Mouse (Mus musculus) right cerebral cortex, postnatal 14 days (tissue): ENCODE measurements at regions not wholly inside any gene's neighbourhood (a gene's known extent, or its start where the extent isn't known, plus 50 kb on each side); places are given as distances from the start of the nearest gene placed in this dataset.

ENCODE experiments used
- DNase-seq: peaks from one replicate; pipeline ENCODE4 v3.0.0; 2022

DNA sequence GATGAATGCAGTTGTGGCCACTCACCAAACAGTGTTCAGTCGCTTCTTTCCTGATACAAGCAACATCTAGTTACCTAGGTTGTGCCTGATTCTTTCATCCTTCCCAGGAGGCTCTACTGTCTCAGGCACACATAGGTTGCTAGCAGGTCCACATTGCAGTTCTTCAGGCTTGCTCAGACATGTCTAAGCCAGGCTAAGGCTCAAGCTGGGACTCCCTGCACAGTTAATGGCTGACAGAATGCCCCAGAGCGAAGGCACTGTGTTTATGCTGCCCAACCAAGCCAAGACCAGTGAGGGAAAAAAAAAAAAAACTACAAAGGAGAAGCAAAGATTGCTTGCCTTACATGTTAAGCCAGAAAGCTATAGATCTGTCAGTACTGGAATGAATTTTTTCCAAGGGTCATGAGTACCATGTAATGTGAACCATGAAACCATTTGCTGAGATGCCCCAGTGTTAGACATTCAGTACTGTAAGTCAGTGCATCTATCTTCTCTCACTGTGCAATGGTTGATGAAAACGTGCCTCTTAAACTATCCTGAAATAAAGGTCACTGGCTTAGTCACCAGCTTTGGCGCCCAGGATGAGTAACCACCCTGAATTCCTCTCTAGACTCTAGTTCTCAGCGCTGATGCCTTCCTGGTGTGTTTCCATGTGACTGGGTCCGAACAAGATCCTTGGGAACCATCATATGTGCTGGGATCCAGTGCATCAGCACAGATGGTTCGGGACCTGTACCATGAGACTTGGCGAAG lies 152.8 kb upstream of the Zfp703 start:
- DNase-seq, result no peak

GRCm38 (mm10) chr8:26828311-26828909 lies 148.7 kb upstream of the Zfp703 start:
- no peak for DNase-seq

DNA sequence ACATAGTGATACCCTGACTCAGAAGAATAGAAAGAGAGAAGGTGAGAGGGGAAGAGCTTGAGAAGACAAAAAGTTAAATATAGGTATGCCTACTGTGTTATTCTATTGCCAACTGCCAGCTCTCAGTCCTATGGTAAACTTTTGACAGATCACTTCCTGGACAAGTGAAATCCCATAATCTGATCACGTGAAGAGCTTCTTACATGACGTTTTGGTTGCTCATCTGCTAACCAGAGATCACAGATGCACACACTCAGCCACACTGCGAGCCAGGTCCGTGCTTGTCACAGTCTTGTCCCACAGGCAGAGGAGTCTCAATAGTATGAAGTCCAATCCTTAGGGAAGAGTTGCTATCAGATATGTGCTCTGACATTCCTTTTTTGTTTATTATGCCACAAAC lies 147.8 kb upstream of the Zfp703 start:
- no peak for DNase-seq

DNA sequence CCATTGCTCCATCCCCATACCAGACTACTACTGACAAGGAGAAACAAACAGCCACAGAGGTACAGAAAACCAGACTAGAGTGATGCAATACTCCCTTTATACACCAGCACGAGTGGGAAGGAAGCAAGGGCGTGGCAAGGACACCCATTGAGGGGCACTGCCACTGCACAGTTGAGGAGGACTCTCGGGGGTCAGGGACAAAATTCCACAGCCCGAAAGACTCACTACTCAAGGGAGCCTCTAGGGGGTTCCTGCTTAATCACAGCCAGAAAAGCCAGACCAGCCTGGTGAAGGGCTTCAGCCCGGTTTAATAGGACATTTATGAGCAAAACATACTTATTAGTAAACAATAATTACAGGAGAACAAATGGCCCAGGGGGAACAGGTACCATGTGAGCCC lies 146.0 kb upstream of the Zfp703 start:
- no peak for DNase-seq

DNA sequence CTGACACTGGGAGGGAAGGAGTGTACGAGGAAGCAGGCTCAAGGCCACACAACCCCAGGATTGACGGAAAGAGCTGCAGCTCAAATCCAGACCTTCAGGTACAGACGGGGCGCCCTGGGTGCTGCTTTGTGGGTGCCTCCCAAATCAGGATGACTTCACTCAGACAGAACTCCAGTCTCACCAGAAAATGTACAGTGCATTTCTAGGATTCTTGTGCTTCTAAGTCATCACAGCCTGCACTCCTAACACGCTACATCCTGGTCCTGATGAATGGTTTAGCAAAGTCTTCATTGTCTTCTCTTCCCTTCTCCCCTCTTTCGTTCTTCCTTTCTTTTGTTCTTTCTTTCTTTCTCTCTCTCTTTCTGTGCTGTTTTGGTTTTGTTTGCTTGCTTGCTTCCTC lies 145.3 kb upstream of the Zfp703 start:
- no peak for DNase-seq

GRCm38 (mm10) chr8:26832546-26832945 lies 144.6 kb upstream of the Zfp703 start:
- DNase-seq, result no peak

- DNase-seq, result no peak
Observed at GRCm38 (mm10) chr8:26833297-26833696, 143.8 kb upstream of the Zfp703 start.

DNA sequence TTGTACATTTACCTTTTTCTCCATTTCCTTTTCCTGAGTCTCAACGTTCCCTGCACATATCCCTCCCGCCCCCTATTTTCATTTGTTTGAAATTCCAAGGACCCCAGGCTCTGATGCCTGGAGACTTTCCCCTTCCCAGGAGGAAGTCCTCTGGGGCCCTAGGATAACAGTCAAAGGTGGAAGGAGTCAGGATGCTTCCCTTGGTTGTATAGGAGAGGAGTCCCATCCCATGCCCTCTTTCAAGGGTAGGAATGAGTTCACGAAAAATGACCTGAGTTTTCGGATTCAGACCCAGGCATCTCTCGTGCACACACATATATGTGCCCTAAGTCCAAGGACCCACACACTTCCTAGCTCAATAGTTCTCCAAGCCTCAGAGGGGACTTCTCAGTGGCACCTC lies 143.3 kb upstream of the Zfp703 start:
- DNase-seq, result no peak

DNA sequence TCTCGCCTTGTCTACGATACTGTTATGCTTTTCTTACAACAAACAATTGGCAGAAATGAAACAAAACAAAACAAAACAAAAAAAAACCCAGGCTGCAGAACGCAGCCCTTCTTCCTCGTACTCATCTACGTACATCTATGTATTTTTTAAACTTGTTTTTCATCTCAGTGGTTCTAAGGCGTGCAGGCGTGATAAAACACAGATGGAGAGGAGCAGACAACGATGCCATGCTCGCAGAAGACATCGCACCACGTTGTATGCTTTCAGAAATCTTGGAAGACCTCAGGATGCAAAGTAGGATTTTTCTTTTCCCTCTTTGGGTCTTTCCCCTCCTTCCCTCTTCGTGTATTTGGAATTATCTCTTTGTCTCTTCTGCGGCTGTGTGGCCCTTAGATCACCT lies 142.5 kb upstream of the Zfp703 start:
- no peak for DNase-seq

DNA sequence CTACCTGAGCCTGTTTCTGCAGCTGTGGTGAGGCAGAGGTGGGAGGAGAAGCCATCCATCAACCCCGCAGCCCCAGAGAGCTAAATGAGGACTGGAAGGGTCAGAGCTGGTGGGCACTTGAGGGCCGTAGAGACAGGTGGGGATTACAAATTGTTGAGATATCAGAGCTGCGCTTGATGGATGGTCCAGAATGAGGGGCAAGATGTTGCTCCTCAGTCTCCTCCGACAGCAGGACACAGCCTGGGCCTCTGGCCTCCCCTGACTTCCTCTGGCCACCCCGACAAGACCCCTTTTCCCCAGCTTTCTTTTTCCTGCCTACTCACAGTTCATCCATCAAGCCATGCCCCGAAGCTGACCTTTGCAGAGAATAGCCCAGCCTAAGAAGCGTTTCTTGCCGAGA lies 142.0 kb upstream of the Zfp703 start:
- no peak for DNase-seq

DNA sequence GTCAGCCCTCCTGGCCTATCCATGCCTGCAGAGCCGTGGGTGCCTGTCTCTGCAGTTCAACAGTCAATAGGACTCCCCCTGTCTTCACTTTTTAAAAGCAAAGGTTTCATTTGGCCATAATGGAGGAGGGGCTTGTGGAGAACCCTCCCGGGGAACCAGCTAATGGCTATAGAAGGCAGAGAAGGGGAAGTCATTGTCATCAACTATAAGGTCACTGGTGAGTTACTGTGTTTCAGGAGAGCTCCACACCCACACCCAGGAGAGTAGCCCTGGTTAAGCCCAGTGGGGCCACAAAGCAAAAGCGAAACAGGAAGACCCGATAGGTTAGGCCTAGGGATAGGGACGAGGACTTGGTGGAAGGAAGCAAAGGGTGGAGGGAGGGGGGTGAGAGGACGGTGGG lies 141.5 kb upstream of the Zfp703 start:
- DNase-seq, result no peak

- no peak for DNase-seq
Observed at GRCm38 (mm10) chr8:26836552-26836951, 140.6 kb upstream of the Zfp703 start.

DNA sequence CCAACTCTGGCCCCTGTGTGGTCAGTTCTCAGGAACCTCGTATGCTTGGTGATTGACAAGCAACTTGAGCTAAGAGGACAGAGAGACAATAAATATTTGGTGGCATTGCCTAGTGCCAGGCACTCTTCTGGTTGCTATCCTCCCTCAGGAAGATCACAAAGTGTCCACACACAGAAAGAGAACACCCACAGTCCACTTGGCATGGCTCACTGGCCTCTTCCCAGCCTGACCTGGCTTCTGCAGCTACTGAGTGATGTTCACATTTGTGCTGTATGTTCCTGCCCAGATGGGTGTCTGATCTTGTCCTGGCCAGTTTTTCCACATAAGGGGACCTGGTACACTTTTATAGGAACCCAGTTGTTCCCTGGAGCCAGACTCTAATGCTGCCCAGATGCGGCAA lies 136.8 kb upstream of the Zfp703 start:
- DNase-seq, result no peak

- no peak for DNase-seq
Observed at GRCm38 (mm10) chr8:26840745-26841680, 136.1 kb upstream of the Zfp703 start.

GRCm38 (mm10) chr8:26843714-26844113 lies 133.4 kb upstream of the Zfp703 start:
- no peak for DNase-seq

- no peak for DNase-seq
Observed at GRCm38 (mm10) chr8:26844132-26844808, 132.9 kb upstream of the Zfp703 start.

GRCm38 (mm10) chr8:26844809-26845143 lies 132.3 kb upstream of the Zfp703 start:
- no peak for DNase-seq

DNA sequence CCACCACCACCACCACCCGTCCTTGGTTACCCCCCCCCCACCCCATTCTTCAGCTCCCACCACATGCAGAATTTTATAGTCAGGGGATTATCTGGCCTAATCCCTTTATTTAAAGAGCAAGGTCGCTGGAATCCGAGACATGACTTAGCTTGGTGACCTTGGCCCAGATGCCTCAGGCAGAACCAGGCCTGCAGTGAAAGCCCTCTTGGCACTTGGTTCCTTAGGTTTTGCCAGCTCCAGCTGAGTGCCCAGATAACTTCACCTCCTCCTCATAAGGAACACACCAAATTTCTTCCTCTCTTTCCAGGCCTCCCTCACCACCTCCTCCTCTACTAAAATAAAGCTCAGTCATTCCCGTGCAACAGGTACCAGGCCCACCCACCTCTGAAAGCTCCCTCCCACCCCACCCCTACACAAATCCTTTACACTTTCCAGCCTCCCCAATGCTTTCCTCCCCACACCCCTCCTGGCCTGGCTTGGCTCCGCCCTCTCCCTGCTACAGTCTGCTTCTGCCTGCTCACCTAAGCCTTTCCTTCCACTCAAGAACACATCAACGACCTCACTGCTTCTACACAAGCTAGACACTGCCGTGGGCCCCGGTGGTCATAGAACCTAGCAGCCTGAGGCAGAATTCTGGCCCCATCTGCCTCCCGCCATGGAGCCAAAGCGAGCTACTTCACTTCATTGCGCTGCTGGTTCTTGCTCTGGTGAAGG lies 131.5 kb upstream of the Zfp703 start:
- DNase-seq, result no peak

- DNase-seq, result no peak
Observed at GRCm38 (mm10) chr8:26847009-26847408, 130.1 kb upstream of the Zfp703 start.

- no peak for DNase-seq
Observed at GRCm38 (mm10) chr8:26848098-26848772, 128.9 kb upstream of the Zfp703 start.

DNA sequence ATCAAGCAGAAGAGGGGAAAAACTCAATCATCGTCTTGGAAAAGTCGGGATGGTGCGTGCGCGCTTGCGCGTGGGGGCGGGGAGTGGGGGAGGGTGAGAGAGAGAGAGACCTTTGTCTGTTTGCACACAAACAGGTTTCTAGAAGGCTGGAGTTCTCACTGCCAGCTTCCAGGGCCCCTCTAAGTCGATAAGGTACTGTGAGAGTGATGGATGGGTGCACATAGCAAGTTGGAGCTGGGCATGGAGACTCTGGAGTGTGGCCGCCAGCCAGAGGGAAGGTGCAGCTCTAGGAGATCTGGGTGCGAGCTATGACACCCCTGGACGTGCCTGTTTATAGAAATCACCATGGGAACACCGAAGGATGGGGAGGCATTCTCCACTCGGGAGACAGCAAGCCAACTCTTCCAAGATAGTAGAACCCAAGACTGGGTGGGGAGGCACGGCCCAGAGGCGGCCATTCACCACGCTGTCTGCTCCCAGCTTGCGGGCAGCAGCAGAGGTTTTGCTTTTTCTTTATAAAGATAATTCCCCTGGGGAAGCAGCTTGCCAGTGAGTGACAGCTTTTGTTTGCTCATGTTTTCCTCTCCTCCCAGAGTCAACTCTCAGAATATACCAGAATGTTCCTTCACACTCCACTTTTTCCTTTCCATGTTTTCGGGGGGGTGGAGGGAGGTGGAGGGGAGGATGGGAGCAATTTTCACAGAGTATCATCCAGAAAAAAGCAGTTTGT lies 128.0 kb upstream of the Zfp703 start:
- DNase-seq, result no peak
